Mouse (Mus musculus) lung, postnatal 0 days (tissue): Measurements from ENCODE around the gene Rps3a1.

Experiments
- CTCF ChIP-seq: IDR thresholded peaks from 2 replicates; pipeline ENCODE4 v1.5.1; 2016; ENCODE audit warnings: antibody characterized with exemption, mild to moderate bottlenecking
- EP300 ChIP-seq: IDR thresholded peaks from 2 replicates; pipeline ENCODE4 v1.6.1; 2016; ENCODE audit warnings: antibody characterized with exemption, mild to moderate bottlenecking, control low read depth

GRCm38 (mm10) chr3:86101956-86102355 is 40.5 kb downstream of the Rps3a1 start:
- TF ChIP-seq CTCF (no peak), EP300 (no peak)
